Mouse (Mus musculus) spleen, postnatal 4 days (tissue): Measurements from ENCODE around the gene Strap.
A peak's percentile ranks its signal among the peaks of the same experiment; 100 is the strongest.
"Not testable (repeated sequence)": the region's sequence is repeated elsewhere in the genome, so short reads cannot be mapped to it uniquely, and the experiment has no call there.

Source experiments
- DNase-seq, 2 experiments: peaks; one replicate each; pipeline ENCODE4 v3.0.0; 2022; ENCODE audit warnings: low spot score in 2 of 2

The Strap gene

GRCm38 (mm10) chr6:137734846-137735609, at the start of gene Strap:
Gene Strap (plus strand): TSS chr6:137735078.
- DNase-seq = peak; percentile 90 to 96

GRCm38 (mm10) chr6:137687667-137688066, 47.2 kb upstream of the Strap start:
- DNase-seq = no peak

- DNase-seq = no peak
Measured at GRCm38 (mm10) chr6:137688079-137688478, 46.8 kb upstream of the Strap start.

- DNase-seq = no peak
Measured at GRCm38 (mm10) chr6:137688506-137689105, 46.3 kb upstream of the Strap start.

- no peak for DNase-seq
Measured at GRCm38 (mm10) chr6:137690550-137691119, 44.2 kb upstream of the Strap start.

GRCm38 (mm10) chr6:137694310-137694709, 40.6 kb upstream of the Strap start:
- no peak for DNase-seq

GRCm38 (mm10) chr6:137695046-137695445, 39.8 kb upstream of the Strap start:
- DNase-seq = no peak

GRCm38 (mm10) chr6:137696445-137697204, 38.3 kb upstream of the Strap start:
- no peak for DNase-seq

GRCm38 (mm10) chr6:137699434-137699833, 35.4 kb upstream of the Strap start:
- DNase-seq = no peak

GRCm38 (mm10) chr6:137702186-137702585, 32.7 kb upstream of the Strap start:
- no peak for DNase-seq

- DNase-seq = no peak
Measured at GRCm38 (mm10) chr6:137702918-137703317, 32.0 kb upstream of the Strap start.

- DNase-seq = no peak
Measured at GRCm38 (mm10) chr6:137703431-137703830, 31.4 kb upstream of the Strap start.

GRCm38 (mm10) chr6:137704300-137704939, 30.5 kb upstream of the Strap start:
- DNase-seq = no peak

- no peak for DNase-seq
Measured at GRCm38 (mm10) chr6:137706209-137706608, 28.7 kb upstream of the Strap start.

- not testable (repeated sequence) for DNase-seq
Measured at GRCm38 (mm10) chr6:137708726-137709405, 26.0 kb upstream of the Strap start.

GRCm38 (mm10) chr6:137710179-137711037, 24.5 kb upstream of the Strap start:
- no peak for DNase-seq

- DNase-seq = no peak
Measured at GRCm38 (mm10) chr6:137712654-137713309, 22.1 kb upstream of the Strap start.

GRCm38 (mm10) chr6:137713310-137713664, 21.6 kb upstream of the Strap start:
- DNase-seq = no peak

GRCm38 (mm10) chr6:137716802-137717201, 18.1 kb upstream of the Strap start:
- DNase-seq = no peak
